20 mouse cellular contexts compared by ENCODE assay signal in the genomic region with DNA sequence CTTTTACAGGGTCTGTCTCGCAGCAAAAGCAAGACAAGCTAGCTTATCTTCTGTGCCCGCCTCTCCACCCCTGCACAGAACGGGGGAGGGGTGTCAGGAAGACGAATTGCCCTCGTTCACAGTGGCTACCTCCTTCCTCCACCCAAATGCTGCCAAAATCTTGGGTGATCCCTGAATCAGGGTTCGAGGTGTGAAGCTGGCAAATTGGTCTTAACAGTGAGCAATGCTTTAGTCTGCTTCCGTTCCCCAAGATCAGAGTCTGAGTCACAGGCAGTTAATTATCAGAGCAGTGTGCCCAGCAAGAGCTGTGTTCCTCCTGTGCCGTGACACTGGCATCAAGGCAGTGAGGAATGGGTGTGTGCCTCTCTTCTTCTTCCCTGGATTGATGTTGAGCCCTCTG. TPM values are rescaled to one million over a fixed set of nuclear protein-coding genes. Genes with fewer than 3 reads are reported as not detected.
DNase-seq lines count a peak whose midpoint lies in the region; ATAC-seq lines count a peak whose summit lies in the region.
"Had no signal": no experiment of that assay in that cellular context is flagged by ENCODE, and none has a peak within 500 bp of the region (broad histone marks: within the 10 kb centered on the region; RNA-seq: fewer than 3 reads in every experiment).

No protein-coding gene starts in this region.

- ATAC-seq in heart, embryonic 13.5 days (ENCODE audit: extremely low read depth, insufficient number of reproducible peaks, low FRiP score, low TSS enrichment) = no peak
- ATAC-seq: forebrain, embryonic 14.5 days; hindbrain, postnatal 0 days had no signal

- intact Hi-C loops in heart, postnatal 25 days (cut with DNase I) = no loop called here

- H3K36me3 ChIP-seq in heart, embryonic 13.5 days = no peaks in the 10 kb centered on the region
- H3K36me3 ChIP-seq: embryonic facial prominence, embryonic 10.5 days; G1E; heart, embryonic 10.5 days; hindbrain, embryonic 13.5 days had no signal

- no peaks in the 10 kb centered on the region for H3K27me3 ChIP-seq in heart, embryonic 13.5 days (replicated peaks)
- H3K27me3 ChIP-seq: hindbrain, embryonic 13.5 days had no signal

- no peak overlapping the region for H3K9ac ChIP-seq in heart, embryonic 13.5 days
- H3K9ac ChIP-seq: hindbrain, embryonic 13.5 days had no signal

- 14% methylated on average over 8 of the region's 8 CpGs for WGBS in heart, embryonic 13.5 days

- peaks cover 12% of the 10 kb centered on the region for H3K4me1 ChIP-seq in heart, embryonic 13.5 days
- H3K4me1 ChIP-seq: embryonic facial prominence, embryonic 10.5 days had no signal

- DNase-seq in heart, postnatal 25 days (ENCODE audit: low spot score) = no peak
- peak; percentile 8 for DNase-seq in adrenal gland, adult 8-10 months
- peak; percentile 25 for DNase-seq in adrenal gland, postnatal 14 days
- no peak for DNase-seq in kidney, postnatal 10 days
- DNase-seq in cerebellum, postnatal 4 days (ENCODE audit: low spot score in 2 of 2) = no peak
- DNase-seq: cerebellum, adult 11-12 months; cerebellum, adult 9-10 months; cerebellum, postnatal 25 days; gastrocnemius, adult 2 months; gastrocnemius, postnatal 36 days; heart, adult 18-20 months; kidney, adult 11 months; kidney, adult 9 months had no signal

- no peak overlapping the region for H3K4me3 ChIP-seq in heart, embryonic 13.5 days
- H3K4me3 ChIP-seq: embryonic facial prominence, embryonic 10.5 days; gastrocnemius, adult 2 months; heart, embryonic 10.5 days; hindbrain, embryonic 13.5 days had no signal

- no peaks in the 10 kb centered on the region for H3K9me3 ChIP-seq in heart, embryonic 13.5 days
- H3K9me3 ChIP-seq: embryonic facial prominence, embryonic 10.5 days; heart, embryonic 10.5 days; hindbrain, embryonic 13.5 days had no signal

- no peak overlapping the region for H3K27ac ChIP-seq in heart, embryonic 13.5 days (replicated peaks)
- H3K27ac ChIP-seq: embryonic facial prominence, embryonic 10.5 days; gastrocnemius, adult 2 months; heart, embryonic 10.5 days; hindbrain, embryonic 13.5 days; hindbrain, postnatal 0 days had no signal

- peak overlapping the region; percentile 36 for H3K4me2 ChIP-seq in heart, embryonic 13.5 days
- H3K4me2 ChIP-seq: hindbrain, embryonic 13.5 days had no signal

RNA-seq across cellular contexts. Expression of a gene that starts 58.4 kb away (rescaled TPM):
- 197 and 212 TPM in 2 replicates for polyA plus RNA-seq in heart, embryonic 13.5 days (2015; fragmentation: Nextera tagmentation; extraction: Ambion mirVana)
- 10 to 100 TPM; 81.3 to 90.2 TPM for total RNA-seq in heart, postnatal 25 days (2021)
- 100 to 1,000 TPM; 104 to 139 (median 118) TPM for total RNA-seq in adrenal gland, adult 8-10 months (2022)
- 101 and 104 TPM in 2 replicates for total RNA-seq in adrenal gland, postnatal 14 days (2021)

Comparison
In these comparisons a context has a peak if more than half of its experiments do, and no peak if none do; other contexts are left out.
1. DNase-seq: peak in adrenal gland, adult 8-10 months (single experiment) and adrenal gland, postnatal 14 days (single experiment); none in heart, postnatal 25 days (single experiment), kidney, postnatal 10 days (single experiment) and cerebellum, postnatal 4 days (0 of 2).